Mouse (Mus musculus) CH12.LX (cell line): Measurements from ENCODE around the gene Arl15. TPM values are rescaled to one million over a fixed set of nuclear protein-coding genes. Genes with fewer than 3 reads are reported as not detected.

Experiments used
- DNase-seq: peaks from one replicate; pipeline ENCODE4 v3.0.0-alpha.2; 2013; ENCODE audit errors: extremely low read depth
- H3K27ac ChIP-seq: 2 replicates; pipeline ENCODE4 v1.5.1; 2012; ENCODE audit warnings: low read depth, mild to moderate bottlenecking, control low read depth, moderate library complexity; ENCODE audit not compliant: insufficient read depth
- H3K27me3 ChIP-seq: replicated peaks from 2 replicates; pipeline ENCODE3; 2012; ENCODE audit warnings: inconsistent platforms
- H3K36me3 ChIP-seq, 2 experiments: replicated peaks in 1 of 2; 2 replicates each; pipeline versions ENCODE3 to v1.6.1; 2012; ENCODE audit warnings: inconsistent platforms in 1 of 2, low read length in 1 of 2, mild to moderate bottlenecking in 1 of 2, mixed read lengths in 1 of 2, moderate library complexity in 1 of 2; ENCODE audit not compliant: control insufficient read depth in 1 of 2, insufficient read depth in 1 of 2
- H3K4me1 ChIP-seq, 2 experiments: 2 replicates each; pipeline ENCODE4 v1.6.1; 2012; ENCODE audit warnings: inconsistent platforms in 1 of 2, moderate library complexity in 1 of 2; ENCODE audit not compliant: insufficient read depth in 2 of 2, control insufficient read depth in 1 of 2
- H3K4me2 ChIP-seq: 2 replicates; pipeline ENCODE4 v1.6.1; 2012; ENCODE audit warnings: low read depth, mild to moderate bottlenecking, control low read depth; ENCODE audit not compliant: poor library complexity, insufficient read depth, severe bottlenecking
- H3K4me3 ChIP-seq, 3 experiments: fragments of 150-350 bp in 1 of 3; sonication (generic) in 1 of 3; replicated peaks in 1 of 3; 2 replicates each; pipeline versions ENCODE3 to v1.5.1; 2011 to 2012; ENCODE audit warnings: low read depth in 2 of 3, low read length in 2 of 3, mild to moderate bottlenecking in 2 of 3, moderate library complexity in 2 of 3, control low read depth in 1 of 3, improper control_type of control experiment in 1 of 3, inconsistent platforms in 1 of 3, mixed read lengths in 1 of 3; ENCODE audit not compliant: poor library complexity in 1 of 3
- H3K79me2 ChIP-seq: replicated peaks from 2 replicates; pipeline ENCODE4 v1.6.1; 2012; ENCODE audit warnings: mild to moderate bottlenecking, moderate library complexity; ENCODE audit not compliant: control insufficient read depth, poor library complexity, insufficient read depth, severe bottlenecking; ENCODE audit errors: extremely low read depth
- H3K9ac ChIP-seq: 2 replicates; pipeline ENCODE4 v1.6.1; 2012; ENCODE audit warnings: low read depth, mild to moderate bottlenecking, control low read depth, moderate library complexity; ENCODE audit not compliant: insufficient read depth
- H3K9me3 ChIP-seq: replicated peaks from 2 replicates; pipeline ENCODE3; 2012; ENCODE audit warnings: low read length, inconsistent platforms, mixed read lengths
- CHD1 ChIP-seq: IDR thresholded peaks from 2 replicates; pipeline ENCODE4 v1.6.1; 2012; ENCODE audit warnings: low read depth, low read length, improper control_type of control experiment, inconsistent platforms
- CHD2 ChIP-seq: IDR thresholded peaks from 2 replicates; pipeline ENCODE4 v1.6.1; 2011; ENCODE audit warnings: low read length, improper control_type of control experiment
- CTCF ChIP-seq, 2 experiments: IDR thresholded peaks in 1 of 2; conservative IDR thresholded peaks in 1 of 2; 2 replicates each; pipeline ENCODE4 v1.5.1; 2011 to 2012; ENCODE audit warnings: low read depth in 2 of 2, low read length in 2 of 2, improper control_type of control experiment in 1 of 2, inconsistent platforms in 1 of 2, mild to moderate bottlenecking in 1 of 2, moderate library complexity in 1 of 2
- ELF1 ChIP-seq: IDR thresholded peaks from 2 replicates; pipeline ENCODE4 v1.6.1; 2014; ENCODE audit warnings: low read depth, mild to moderate bottlenecking, inconsistent platforms, low read length, improper control_type of control experiment
- ETS1 ChIP-seq: conservative IDR thresholded peaks from 2 replicates; pipeline ENCODE4 v1.6.1; 2012; ENCODE audit warnings: low read depth, mild to moderate bottlenecking, inconsistent platforms, low read length, improper control_type of control experiment, moderate library complexity
- HCFC1 ChIP-seq: IDR thresholded peaks from 2 replicates; pipeline ENCODE4 v1.6.1; 2012; ENCODE audit warnings: low read depth, mild to moderate bottlenecking, inconsistent platforms, low read length, improper control_type of control experiment
- IRF4 ChIP-seq: IDR thresholded peaks from 2 replicates; pipeline ENCODE4 v1.6.1; 2014; ENCODE audit warnings: low read depth, mild to moderate bottlenecking, inconsistent platforms, low read length, improper control_type of control experiment
- JUND ChIP-seq: conservative IDR thresholded peaks from 2 replicates; pipeline ENCODE4 v1.6.1; 2011; ENCODE audit warnings: low read depth, low read length, improper control_type of control experiment
- KAT2A ChIP-seq: IDR thresholded peaks from 2 replicates; pipeline ENCODE4 v1.6.1; 2012; ENCODE audit warnings: low read length, improper control_type of control experiment, inconsistent platforms; ENCODE audit not compliant: insufficient replicate concordance
- MAFK ChIP-seq: IDR thresholded peaks from 2 replicates; pipeline ENCODE4 v1.6.1; 2011; ENCODE audit warnings: low read length, improper control_type of control experiment; ENCODE audit not compliant: insufficient replicate concordance
- MAX ChIP-seq: IDR thresholded peaks from 2 replicates; pipeline ENCODE4 v1.6.1; 2011; ENCODE audit warnings: low read length, improper control_type of control experiment
- MAZ ChIP-seq: IDR thresholded peaks from 2 replicates; pipeline ENCODE4 v1.6.1; 2012; ENCODE audit warnings: low read depth, mild to moderate bottlenecking, inconsistent platforms, low read length, improper control_type of control experiment, moderate library complexity
- MEF2A ChIP-seq: IDR thresholded peaks from 2 replicates; pipeline ENCODE4 v1.6.1; 2014; ENCODE audit warnings: low read depth, mild to moderate bottlenecking, inconsistent platforms, low read length, improper control_type of control experiment, borderline replicate concordance
- MXI1 ChIP-seq: IDR thresholded peaks from 2 replicates; pipeline ENCODE4 v1.6.1; 2011; ENCODE audit warnings: mild to moderate bottlenecking, low read depth, low read length, improper control_type of control experiment
- NELFE ChIP-seq: IDR thresholded peaks from 2 replicates; pipeline ENCODE4 v1.6.1; 2011; ENCODE audit warnings: low read depth, low read length, improper control_type of control experiment
- NRF1 ChIP-seq: IDR thresholded peaks from 2 replicates; pipeline ENCODE4 v1.6.1; 2014; ENCODE audit warnings: low read depth, mild to moderate bottlenecking, inconsistent platforms, low read length, improper control_type of control experiment, moderate library complexity
- PAX5 ChIP-seq: IDR thresholded peaks from 2 replicates; pipeline ENCODE4 v1.6.1; 2012; ENCODE audit warnings: low read length, inconsistent platforms, mixed read lengths
- POLR2A ChIP-seq: IDR thresholded peaks from 2 replicates; pipeline ENCODE4 v1.6.1; 2011; ENCODE audit warnings: low read depth, mild to moderate bottlenecking, improper control_type of control experiment, low read length
- POLR2AphosphoS2 ChIP-seq: IDR thresholded peaks from 2 replicates; pipeline ENCODE4 v1.6.1; 2011; ENCODE audit warnings: low read depth, low read length, improper control_type of control experiment
- RCOR1 ChIP-seq: conservative IDR thresholded peaks from 2 replicates; pipeline ENCODE4 v1.6.1; 2012; ENCODE audit warnings: low read depth, mild to moderate bottlenecking, inconsistent platforms, low read length, improper control_type of control experiment
- SIN3A ChIP-seq: IDR thresholded peaks from 2 replicates; pipeline ENCODE4 v1.6.1; 2012; ENCODE audit warnings: low read length, improper control_type of control experiment, inconsistent platforms
- SMC3 ChIP-seq: IDR thresholded peaks from 2 replicates; pipeline ENCODE4 v1.6.1; 2011; ENCODE audit warnings: low read depth, low read length, improper control_type of control experiment
- TBP ChIP-seq: conservative IDR thresholded peaks from 2 replicates; pipeline ENCODE4 v1.6.1; 2011; ENCODE audit warnings: low read depth, low read length, improper control_type of control experiment
- UBTF ChIP-seq: IDR thresholded peaks from 2 replicates; pipeline ENCODE4 v1.6.1; 2012; ENCODE audit warnings: low read depth, mild to moderate bottlenecking, inconsistent platforms, low read length, improper control_type of control experiment, moderate library complexity
- USF1 ChIP-seq: IDR thresholded peaks from 2 replicates; pipeline ENCODE4 v1.6.1; 2014; ENCODE audit warnings: low read depth, mild to moderate bottlenecking, inconsistent platforms, low read length, improper control_type of control experiment
- USF2 ChIP-seq: conservative IDR thresholded peaks from 2 replicates; pipeline ENCODE4 v1.6.1; 2011; ENCODE audit warnings: low read depth, low read length, improper control_type of control experiment
- ZC3H11A ChIP-seq: IDR thresholded peaks from 2 replicates; pipeline ENCODE4 v1.6.1; 2012; ENCODE audit warnings: low read depth, mild to moderate bottlenecking, inconsistent platforms, low read length, improper control_type of control experiment
- ZNF384 ChIP-seq: IDR thresholded peaks from 2 replicates; pipeline ENCODE4 v1.6.1; 2012; ENCODE audit warnings: low read depth, low read length, improper control_type of control experiment, inconsistent platforms
- dilution Hi-C: fragments of 300-500 bp; cut with MboI; formaldehyde crosslinking; loops from 2 replicates; pipeline ENCODE4 v1.14.3; 2020; ENCODE audit warnings: low sequenced_read_pairs; ENCODE audit not compliant: extremely low pct_unique_long_range_greater_than_20kb, extremely low pct_ligation_motif_present
- in situ Hi-C: fragments of 300-500 bp; cut with MboI; formaldehyde crosslinking; loops from 3 replicates; pipeline ENCODE4 v1.14.3; 2019; ENCODE audit warnings: low sequenced_read_pairs, low pct_ligation_motif_present, low pct_unique_long_range_greater_than_20kb, mixed read lengths
- polyA plus RNA-seq: library from polyadenylated mRNA; unstranded; fragments of >175 nt; gene quantifications from 2 replicates; pipeline ENCODE4 v1.2.1, GENCODE M21; 2012; ENCODE audit warnings: low read depth; ENCODE audit not compliant: insufficient read length
- total RNA-seq, 2 experiments: library from RNA; depleted of rRNA; stranded (reverse); fragments of 300-350 nt in 1 of 2; fragments of >200 nt in 1 of 2; gene quantifications; 2 replicates each; pipeline ENCODE4 v1.2.3; 2012 to 2014

Arl15 gene
- total and polyA plus RNA-seq, 3 experiments, result 2.2 to 5.2 (median 4.8) TPM

DNA sequence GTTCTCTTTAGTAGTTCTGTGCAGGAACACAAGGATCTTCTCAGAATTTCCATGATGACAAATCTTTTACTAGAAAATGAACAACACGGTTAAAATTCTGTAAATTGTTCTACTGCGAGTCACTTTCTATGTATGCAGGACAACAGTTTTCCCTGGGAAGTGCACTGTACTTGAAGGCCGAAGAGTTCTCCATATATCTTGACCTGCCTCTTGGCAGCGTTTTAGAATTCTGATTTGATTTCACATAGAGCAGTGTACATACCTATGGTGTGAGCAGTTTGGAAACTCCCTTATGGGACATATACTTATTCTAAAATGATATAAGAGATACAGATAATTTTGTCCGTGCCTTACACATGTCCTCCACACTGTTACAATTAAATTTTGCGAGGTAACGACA lies 178.1 kb downstream of the Arl15 start:
- dilution Hi-C loops (no loop called here), in situ Hi-C loops (no loop called here)
- Histone ChIP-seq H3K4me2 (no peak overlapping the region), H3K4me3 (no peak overlapping the region), H3K4me1 (no peaks in the 10 kb centered on the region), H3K9me3 (no peaks in the 10 kb centered on the region), H3K79me2 (no peaks in the 10 kb centered on the region), H3K9ac (no peak overlapping the region), H3K36me3 (peaks cover 0 to 9% of the 10 kb centered on the region in 2 experiments), H3K27me3 (no peaks in the 10 kb centered on the region), H3K27ac (no peak overlapping the region)
- TF ChIP-seq NELFE (no peak), NRF1 (no peak), JUND (no peak), RCOR1 (no peak), POLR2AphosphoS2 (no peak), PAX5 (no peak), USF1 (no peak), SMC3 (no peak), UBTF (no peak), ELF1 (no peak), USF2 (no peak), CHD1 (no peak), SIN3A (no peak), ZNF384 (no peak), MXI1 (no peak), ETS1 (no peak), KAT2A (no peak), MAFK (no peak)
- no peak for DNase-seq

GRCm38 (mm10) chr13:113974866-113975265 lies 180.6 kb downstream of the Arl15 start:
- Histone ChIP-seq H3K4me2 (no peak overlapping the region), H3K9ac (no peak overlapping the region), H3K79me2 (no peaks in the 10 kb centered on the region), H3K36me3 (no peaks in the 10 kb centered on the region), H3K27me3 (no peaks in the 10 kb centered on the region), H3K4me1 (no peaks in the 10 kb centered on the region), H3K4me3 (no peak overlapping the region), H3K9me3 (no peaks in the 10 kb centered on the region), H3K27ac (no peak overlapping the region)
- TF ChIP-seq CTCF (conservative IDR thresholded peaks at IDR 0.05 in 1 of 2, IDR thresholded peaks at IDR 0.05 in 1 of 2; ENCODE audit: low read depth in 2 of 2, low read length in 2 of 2) (no peak), NELFE (no peak), JUND (no peak), ZNF384 (no peak), IRF4 (no peak), MAX (no peak), PAX5 (no peak), MXI1 (no peak), SIN3A (no peak), MAZ (no peak), TBP (no peak), MEF2A (no peak), CHD2 (no peak), POLR2A (no peak), HCFC1 (no peak), ETS1 (no peak), SMC3 (no peak), ZC3H11A (no peak)
- in situ Hi-C loops (no loop called here), dilution Hi-C loops (no loop called here)
- DNase-seq, result no peak
